Mouse (Mus musculus) limb, embryonic 11.5 days (tissue): ENCODE measurements around the gene Lama4. TPM values are rescaled to one million over a fixed set of nuclear protein-coding genes. Genes with fewer than 3 reads are reported as not detected.

ENCODE experiments used
- polyA plus RNA-seq: library from polyadenylated mRNA; unstranded; fragments of >200 nt; fragmentation: Nextera tagmentation; extraction: Ambion mirVana; gene quantifications from 2 replicates; pipeline ENCODE4 v1.2.1, GENCODE M21; 2014

Gene Lama4
- polyA plus RNA-seq, 1 experiment from 2014 or later = 24.8 TPM

Other genes starting within 250 kb of the Lama4 start
- gene Rfpl4b, start 143.7 kb upstream of the Lama4 start, polyA plus RNA-seq = not detected in 2 replicates
- gene Fam229b, start 168.4 kb downstream of the Lama4 start, polyA plus RNA-seq = 9.8 and 10.6 TPM in 2 replicates
- 26.7 and 27.0 TPM in 2 replicates for gene Tube1, start 168.5 kb downstream of the Lama4 start, polyA plus RNA-seq
- 0.41 and 0.48 TPM in 2 replicates for gene Ccn6, start 198.3 kb downstream of the Lama4 start, polyA plus RNA-seq